Mouse (Mus musculus) thymus, adult 2 months (tissue): ENCODE results near the gene Gm49394. TPM values are rescaled to one million over a fixed set of nuclear protein-coding genes. Genes with fewer than 3 reads are reported as not detected.

Source experiments
- DNase-seq: peaks from one replicate; pipeline ENCODE4 v3.0.0; 2021
- H3K27ac ChIP-seq: fragments of 200-500 bp; 2 replicates; pipeline ENCODE4 v1.5.1; 2012; ENCODE audit warnings: low read length, control low read depth; ENCODE audit not compliant: control insufficient read depth, insufficient read depth
- H3K27me3 ChIP-seq: fragments of 200-500 bp; 2 replicates; pipeline ENCODE4 v1.6.1; 2012; ENCODE audit warnings: mild to moderate bottlenecking, low read length, moderate library complexity, mixed read lengths; ENCODE audit not compliant: control insufficient read depth, insufficient read depth
- H3K36me3 ChIP-seq: fragments of 200-500 bp; 2 replicates; pipeline ENCODE4 v1.6.1; 2012; ENCODE audit warnings: mild to moderate bottlenecking, low read length, moderate library complexity; ENCODE audit not compliant: control insufficient read depth, insufficient read depth
- H3K4me1 ChIP-seq: fragments of 200-500 bp; replicated peaks from 2 replicates; pipeline ENCODE4 v1.6.1; 2012; ENCODE audit warnings: low read length; ENCODE audit not compliant: control insufficient read depth, insufficient read depth
- H3K4me3 ChIP-seq: fragments of 200-500 bp; 2 replicates; pipeline ENCODE4 v1.5.1; 2012; ENCODE audit warnings: mild to moderate bottlenecking, low read length, control low read depth, moderate library complexity; ENCODE audit not compliant: control insufficient read depth, insufficient read depth
- CTCF ChIP-seq: fragments of 200-500 bp; IDR thresholded peaks from 2 replicates; pipeline ENCODE4 v1.5.1; 2012; ENCODE audit warnings: mild to moderate bottlenecking, control low read depth, low read length, moderate library complexity, borderline replicate concordance; ENCODE audit not compliant: control insufficient read depth, poor library complexity, insufficient read depth; ENCODE audit errors: extremely low read depth
- POLR2A ChIP-seq: fragments of 200-500 bp; IDR thresholded peaks from 2 replicates; pipeline ENCODE4 v1.6.1; 2012; ENCODE audit warnings: mild to moderate bottlenecking, low read length, control low read depth, moderate library complexity; ENCODE audit not compliant: control insufficient read depth, poor library complexity, insufficient read depth; ENCODE audit errors: extremely low read depth
- WGBS: fragments of 180-500 bp; shearing (Covaris S2); methylation state at CpG from one replicate; pipeline ENCODE4 v1.1.7; 2018; 5-methylcytosine and 5-hydroxymethylcytosine counted together
- polyA plus RNA-seq: library from polyadenylated mRNA; depleted of rRNA; stranded (reverse); fragments of >200 nt; gene quantifications from 2 replicates; pipeline ENCODE4 v1.2.3, GENCODE M21; 2012

The Gm49394 gene
- polyA plus RNA-seq, 1 experiment: 0.11 TPM

GRCm38 (mm10) chr7:142655633-142656032 is 14.1 kb downstream of the Gm49394 start:
- Histone ChIP-seq H3K36me3 (no peaks in the 10 kb centered on the region), H3K4me1 (no peaks in the 10 kb centered on the region; the same call in none of the 2 replicates), H3K27me3 (peaks cover 26% of the 10 kb centered on the region), H3K27ac (no peak overlapping the region), H3K4me3 (no peak overlapping the region)
- TF ChIP-seq CTCF: no peak
- no peak for TF ChIP-seq POLR2A
- 51% methylated on average over 11 of the region's 11 CpGs for WGBS
- no peak for DNase-seq

GRCm38 (mm10) chr7:142653726-142654125 is 16.0 kb downstream of the Gm49394 start:
- no peak for TF ChIP-seq CTCF
- TF ChIP-seq POLR2A: no peak
- Histone ChIP-seq H3K27me3 (peaks cover 10% of the 10 kb centered on the region), H3K36me3 (no peaks in the 10 kb centered on the region), H3K4me3 (no peak overlapping the region), H3K27ac (no peak overlapping the region), H3K4me1 (no peaks in the 10 kb centered on the region; the same call in 1 of the 2 replicates)
- no peak for DNase-seq
- WGBS: 48% methylated on average over 18 of the region's 18 CpGs

- TF ChIP-seq POLR2A: no peak
- TF ChIP-seq CTCF: no peak
- no peak overlapping the region for H3K27ac ChIP-seq
- no peaks in the 10 kb centered on the region for H3K27me3 ChIP-seq
- no peak for DNase-seq
- H3K4me3 ChIP-seq: no peak overlapping the region
- no peaks in the 10 kb centered on the region for H3K4me1 ChIP-seq
- 82% methylated on average over 6 of the region's 6 CpGs for WGBS
- H3K36me3 ChIP-seq: no peaks in the 10 kb centered on the region
Measured at GRCm38 (mm10) chr7:142646676-142647075, 23.1 kb downstream of the Gm49394 start.

- 54% methylated on average over 5 of the region's 5 CpGs for WGBS
- no peak overlapping the region for H3K27ac ChIP-seq
- TF ChIP-seq POLR2A (no peak), CTCF (no peak)
Measured at GRCm38 (mm10) chr7:142645045-142645444, 24.7 kb downstream of the Gm49394 start.

GRCm38 (mm10) chr7:142636178-142636577 is 33.6 kb downstream of the Gm49394 start:
- DNase-seq: no peak
- Histone ChIP-seq H3K36me3 (no peaks in the 10 kb centered on the region), H3K4me1 (no peaks in the 10 kb centered on the region), H3K27ac (no peak overlapping the region), H3K4me3 (no peak overlapping the region), H3K27me3 (no peaks in the 10 kb centered on the region)
- TF ChIP-seq POLR2A: no peak
- TF ChIP-seq CTCF: no peak

More at GRCm38 (mm10) chr7:142645045-142645444, 24.7 kb downstream of the Gm49394 start:
- H3K4me1 ChIP-seq: no peaks in the 10 kb centered on the region
- no peak overlapping the region for H3K4me3 ChIP-seq
- H3K36me3 ChIP-seq: no peaks in the 10 kb centered on the region
- no peaks in the 10 kb centered on the region for H3K27me3 ChIP-seq
- DNase-seq: no peak

- no peaks in the 10 kb centered on the region for H3K36me3 ChIP-seq
- no peaks in the 10 kb centered on the region for H3K27me3 ChIP-seq
- H3K4me1 ChIP-seq: no peaks in the 10 kb centered on the region
- no peak overlapping the region for H3K4me3 ChIP-seq
- H3K27ac ChIP-seq: no peak overlapping the region
- WGBS: 89% methylated on average over 10 of the region's 10 CpGs
- no peak for DNase-seq
- no peak for TF ChIP-seq CTCF
- no peak for TF ChIP-seq POLR2A
Measured at GRCm38 (mm10) chr7:142630691-142631090, 39.1 kb downstream of the Gm49394 start.

- Histone ChIP-seq H3K27ac (no peak overlapping the region), H3K36me3 (no peaks in the 10 kb centered on the region), H3K27me3 (no peaks in the 10 kb centered on the region), H3K4me3 (no peak overlapping the region), H3K4me1 (no peaks in the 10 kb centered on the region)
- TF ChIP-seq CTCF (no peak), POLR2A (no peak)
- WGBS: 89% methylated on average over 6 of the region's 6 CpGs
- no peak for DNase-seq
Measured at GRCm38 (mm10) chr7:142629806-142630205, 39.9 kb downstream of the Gm49394 start.
